Mouse (Mus musculus) heart, adult 18-20 months (tissue): ENCODE results near the gene Alox12e. TPM values are rescaled to one million over a fixed set of nuclear protein-coding genes. Genes with fewer than 3 reads are reported as not detected.
"Not testable (repeated sequence)": the region's sequence is repeated elsewhere in the genome, so short reads cannot be mapped to it uniquely, and the experiment has no call there.

ENCODE experiments used
- DNase-seq, 2 experiments: peaks; one replicate each; pipeline ENCODE4 v3.0.0; 2021 to 2022; ENCODE audit warnings: mixed read lengths in 1 of 2
- long read RNA-seq, 2 experiments: library from polyadenylated mRNA; stranded (forward); transcript quantifications; one replicate each; pipeline ENCODE4 v2.0.0; 2021
- total RNA-seq, 2 experiments: library from RNA; stranded (reverse); gene quantifications; 2 replicates each; pipeline ENCODE4 v1.2.3; 2021

Gene Alox12e
- not detected for total RNA-seq
- long read RNA-seq, experiment 1, result 0 reads
- long read RNA-seq, experiment 2, result 0 reads

- DNase-seq, result no peak
These were observed at the start of gene Alox12e for GRCm38 (mm10) chr11:70322528-70322927. Gene Alox12e, minus strand, starts transcription at chr11:70322628.

GRCm38 (mm10) chr11:70368626-70369025 is 46.2 kb upstream of the Alox12e start:
- not testable (repeated sequence) for DNase-seq

GRCm38 (mm10) chr11:70367701-70368100 is 45.3 kb upstream of the Alox12e start:
- DNase-seq, result not testable (repeated sequence)

- DNase-seq, result peak; percentile 3 to 20
These were observed 29.4 kb upstream of the Alox12e start, which contains the start of gene Alox15 for GRCm38 (mm10) chr11:70351868-70352267. Gene Alox15, minus strand, starts transcription at chr11:70352031.

- DNase-seq, result no peak
These were observed 26.2 kb upstream of the Alox12e start for GRCm38 (mm10) chr11:70348630-70349029.

GRCm38 (mm10) chr11:70347861-70348260 is 25.4 kb upstream of the Alox12e start:
- DNase-seq, result no peak

- DNase-seq, result no peak
These were observed 23.1 kb upstream of the Alox12e start for GRCm38 (mm10) chr11:70345546-70345945.

- DNase-seq, result no peak
These were observed 22.6 kb upstream of the Alox12e start for GRCm38 (mm10) chr11:70345061-70345460.

GRCm38 (mm10) chr11:70339481-70339880 is 17.1 kb upstream of the Alox12e start:
- DNase-seq, result no peak

- peak; percentile 17 to 57 for DNase-seq
These were observed 12.0 kb upstream of the Alox12e start for GRCm38 (mm10) chr11:70334477-70334876.

GRCm38 (mm10) chr11:70324726-70325125 is 2.3 kb upstream of the Alox12e start:
- no peak for DNase-seq

GRCm38 (mm10) chr11:70321664-70322063 is 764 bp downstream of the Alox12e start:
- peak; percentile 25 to 46 for DNase-seq

- no peak for DNase-seq
These were observed 2.8 kb downstream of the Alox12e start for GRCm38 (mm10) chr11:70319614-70320013.

- peak in 1 of 2 experiments; percentile 24 for DNase-seq
These were observed 8.6 kb downstream of the Alox12e start for GRCm38 (mm10) chr11:70313833-70314232.

- DNase-seq, result peak; percentile 50 to 79
These were observed 13.1 kb downstream of the Alox12e start for GRCm38 (mm10) chr11:70309341-70309740.

- no peak for DNase-seq
These were observed 14.1 kb downstream of the Alox12e start for GRCm38 (mm10) chr11:70308296-70308695.

- peak in 1 of 2 experiments; percentile 13 for DNase-seq
These were observed 16.3 kb downstream of the Alox12e start for GRCm38 (mm10) chr11:70306159-70306558.

- peak in 1 of 2 experiments; percentile 27 for DNase-seq
These were observed 20.1 kb downstream of the Alox12e start for GRCm38 (mm10) chr11:70302293-70302692.

GRCm38 (mm10) chr11:70297836-70298454 is 24.5 kb downstream of the Alox12e start:
- no peak for DNase-seq

GRCm38 (mm10) chr11:70297405-70297804 is 25.0 kb downstream of the Alox12e start:
- peak in 1 of 2 experiments; percentile 32 for DNase-seq

GRCm38 (mm10) chr11:70293881-70294280 is 28.5 kb downstream of the Alox12e start:
- no peak for DNase-seq

- no peak for DNase-seq
These were observed 31.2 kb downstream of the Alox12e start for GRCm38 (mm10) chr11:70291235-70291634.

GRCm38 (mm10) chr11:70289236-70289635 is 33.2 kb downstream of the Alox12e start:
- DNase-seq, result peak; percentile 28 to 51

- DNase-seq, result no peak
These were observed 34.3 kb downstream of the Alox12e start for GRCm38 (mm10) chr11:70288102-70288501.
